Mouse (Mus musculus) neural tube, embryonic 10.5 days (tissue): ENCODE measurements around the gene Tmod1.

Experiments used
- DNase-seq: peaks from one replicate; pipeline ENCODE4 v3.0.0-alpha.2; 2017; ENCODE audit warnings: low spot score; ENCODE audit errors: extremely low spot score

Tmod1 gene

DNA sequence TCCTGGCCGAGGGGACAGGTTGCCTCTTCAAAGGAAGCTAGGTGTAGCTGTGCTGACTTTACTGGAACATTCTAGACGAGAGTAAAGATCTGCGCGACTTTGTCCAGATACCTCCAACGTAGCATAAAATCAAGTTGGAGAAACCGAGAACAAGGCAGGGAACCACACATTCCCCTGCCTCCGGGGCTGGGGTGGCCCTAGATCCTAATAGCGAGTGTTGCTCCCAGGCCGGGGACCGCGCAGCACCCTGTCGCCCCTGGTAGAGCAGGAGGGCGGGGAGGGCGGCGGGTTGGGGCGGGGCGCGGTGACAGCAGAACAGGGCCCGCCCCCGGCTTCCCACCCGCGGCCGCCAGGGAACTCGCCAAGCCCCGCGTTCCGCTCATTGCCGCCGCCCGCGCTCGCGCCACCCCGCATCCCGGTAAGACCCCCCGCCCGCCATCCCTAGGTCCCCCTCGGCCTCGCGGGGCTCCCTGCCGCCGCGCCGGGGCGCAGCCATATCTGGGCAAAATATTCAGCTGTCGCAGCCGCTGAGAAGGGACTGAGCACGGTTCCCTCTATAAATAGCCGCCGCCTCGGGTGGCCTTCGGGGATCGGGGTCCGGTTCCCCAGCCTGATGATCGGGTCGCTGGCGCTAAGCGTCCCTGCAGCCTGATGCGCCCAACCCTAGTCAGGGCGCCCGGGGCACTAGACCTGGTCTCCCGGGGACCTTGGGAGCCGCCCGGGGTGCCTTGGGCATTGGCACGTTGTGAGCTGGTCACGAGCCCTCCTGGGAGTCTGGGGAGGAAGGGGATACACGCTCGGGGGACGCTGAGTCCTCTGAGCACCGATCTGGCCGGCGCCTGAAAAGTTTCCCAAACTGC is at the start of gene Tmod1:
Gene Tmod1, plus strand, starts transcription at position 44 of the 860 bp plus-strand sequence.
- peak; percentile 61 for DNase-seq

DNA sequence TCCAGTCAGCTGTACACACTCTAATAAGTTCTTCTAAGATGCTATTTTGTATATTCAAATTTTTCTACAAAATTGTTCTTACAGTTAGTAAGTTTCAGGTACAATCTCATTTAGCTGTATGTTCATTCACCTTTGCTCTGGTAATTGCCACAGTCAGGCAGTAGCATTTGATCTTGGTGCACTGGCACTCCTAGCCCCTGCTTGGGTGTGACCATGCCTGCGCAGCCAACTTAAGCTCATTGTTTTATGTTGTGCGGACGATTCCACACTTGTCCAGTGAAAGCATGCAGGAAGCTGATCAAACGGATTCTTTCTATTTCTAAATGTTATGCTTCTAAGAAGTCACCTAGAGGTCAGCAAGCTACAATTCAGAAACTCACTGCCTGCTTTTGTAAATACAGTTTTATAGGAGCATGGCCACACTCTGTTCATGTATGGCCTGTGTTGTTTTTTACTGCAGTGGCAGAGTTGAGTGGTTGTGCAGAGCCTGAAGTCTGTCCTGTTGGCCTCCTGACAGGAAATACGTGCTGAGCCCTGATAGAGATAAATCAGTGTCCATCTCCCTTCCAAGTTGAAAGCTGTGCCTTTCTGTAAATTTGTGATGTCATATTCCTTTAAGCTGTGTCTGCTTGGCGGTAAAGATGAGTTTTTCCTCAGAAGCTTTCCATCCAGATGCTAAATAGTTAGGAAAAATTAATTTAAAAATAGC is 48.2 kb upstream of the Tmod1 start:
- no peak for DNase-seq

DNA sequence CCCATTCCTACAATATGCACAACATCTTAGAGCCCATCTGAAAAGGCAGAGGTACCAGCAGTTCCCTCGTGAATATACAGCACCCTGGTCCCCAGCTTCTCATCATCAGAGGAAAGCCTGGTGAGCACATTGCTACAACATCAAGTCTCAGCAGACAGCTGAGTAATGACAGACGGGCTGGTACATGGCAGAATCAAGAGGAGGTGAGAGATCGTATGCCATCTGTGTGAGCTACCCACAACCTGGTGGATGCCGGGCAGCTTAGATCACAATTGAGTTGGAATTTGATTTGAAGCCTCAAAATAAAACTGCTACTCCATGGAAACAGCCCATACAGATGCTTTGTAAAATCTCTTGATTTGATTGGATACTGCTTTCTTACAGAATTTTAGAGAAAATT is 40.2 kb upstream of the Tmod1 start:
- no peak for DNase-seq

DNA sequence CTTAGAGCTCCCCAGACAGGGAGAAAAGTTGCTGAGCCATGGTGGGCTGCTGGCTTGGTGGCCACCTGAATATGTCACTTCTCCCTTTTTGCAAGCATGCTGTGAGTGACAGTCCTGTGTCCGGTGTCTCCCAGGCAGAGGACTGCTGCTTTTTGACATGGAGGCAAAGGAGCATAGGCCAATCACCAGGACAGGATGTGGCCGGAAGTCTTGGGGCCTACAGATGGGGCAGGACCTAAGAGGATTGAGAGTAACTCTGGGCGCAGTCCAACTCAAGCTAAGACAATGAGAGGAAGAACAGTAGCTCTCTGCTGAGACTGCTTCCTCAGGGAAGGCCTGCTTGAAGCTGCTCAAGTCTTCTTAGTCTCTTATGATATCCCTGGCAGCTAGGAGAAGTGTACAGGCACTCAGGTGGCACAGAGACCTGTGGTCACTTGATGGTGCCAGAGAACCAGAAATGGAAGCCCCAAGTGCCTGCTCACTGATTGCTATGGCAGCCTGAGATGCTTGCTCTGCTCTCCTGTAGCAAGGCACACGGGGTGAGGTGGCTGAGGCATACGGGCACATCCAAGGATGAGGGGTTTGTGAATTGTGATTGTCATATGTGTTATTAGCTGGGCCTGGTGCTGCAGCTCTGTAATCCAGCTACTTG is 30.5 kb upstream of the Tmod1 start:
- no peak for DNase-seq

DNA sequence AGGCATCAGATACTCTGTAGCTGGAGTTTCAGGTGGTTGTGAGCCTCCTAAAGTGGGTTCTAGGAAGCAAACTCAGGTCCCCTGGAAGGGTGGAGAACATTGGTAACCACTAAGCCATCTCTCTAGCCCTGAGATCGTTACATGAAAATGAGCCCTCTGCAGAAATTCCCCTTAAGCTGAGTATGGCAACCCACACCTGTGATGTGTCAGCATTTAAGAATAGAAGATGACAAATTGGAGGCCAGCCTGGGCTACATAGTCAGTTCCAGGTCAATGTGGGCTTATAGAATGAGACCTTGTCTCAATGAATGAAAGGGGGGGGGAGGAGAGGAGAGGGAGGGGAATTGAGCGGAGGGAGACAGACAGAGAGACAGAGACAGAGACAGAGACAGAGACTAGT is 27.0 kb upstream of the Tmod1 start:
- no peak for DNase-seq

DNA sequence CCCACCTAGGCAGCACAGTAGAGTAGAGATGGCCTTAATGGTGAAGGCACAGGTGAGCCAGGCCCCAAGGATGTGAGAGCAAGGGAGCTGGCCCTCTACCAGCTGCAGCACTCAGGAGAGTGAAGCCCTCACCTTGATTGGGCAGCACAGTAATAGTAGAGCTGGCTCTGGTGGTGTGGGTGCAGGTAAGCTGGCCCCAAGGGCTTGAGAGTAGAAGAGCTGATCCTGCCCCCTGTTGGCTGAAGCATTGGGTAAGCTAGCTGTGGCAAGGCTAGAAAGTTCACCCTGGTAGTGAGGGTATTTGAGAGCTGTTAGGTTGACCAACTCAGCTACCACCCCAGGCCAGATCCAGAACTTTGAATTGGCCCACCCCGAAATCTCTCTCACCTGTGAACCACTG is 23.1 kb upstream of the Tmod1 start:
- DNase-seq: no peak

DNA sequence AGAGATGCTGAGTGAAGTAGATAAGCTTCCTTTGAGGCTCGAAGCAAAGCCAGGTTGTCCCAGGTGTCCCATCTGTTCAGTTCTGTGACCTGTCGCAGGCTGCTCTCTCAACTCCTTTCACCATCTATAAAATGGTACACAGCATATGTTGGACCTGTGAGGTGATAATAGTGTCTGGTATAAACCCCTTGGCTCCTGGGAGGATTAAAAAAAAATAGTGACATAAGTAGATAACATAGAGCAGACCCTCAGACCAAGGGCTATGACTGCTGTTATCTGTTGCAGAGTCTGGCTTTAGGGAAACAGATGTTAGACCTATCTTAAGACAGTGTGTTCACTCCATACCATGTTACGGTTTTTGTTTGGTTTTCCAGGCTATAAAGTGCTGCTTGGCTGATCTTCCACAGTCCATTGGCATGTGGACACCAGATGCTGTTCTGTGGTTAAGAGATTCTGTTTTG is 15.7 kb upstream of the Tmod1 start:
- DNase-seq: peak; percentile 28

DNA sequence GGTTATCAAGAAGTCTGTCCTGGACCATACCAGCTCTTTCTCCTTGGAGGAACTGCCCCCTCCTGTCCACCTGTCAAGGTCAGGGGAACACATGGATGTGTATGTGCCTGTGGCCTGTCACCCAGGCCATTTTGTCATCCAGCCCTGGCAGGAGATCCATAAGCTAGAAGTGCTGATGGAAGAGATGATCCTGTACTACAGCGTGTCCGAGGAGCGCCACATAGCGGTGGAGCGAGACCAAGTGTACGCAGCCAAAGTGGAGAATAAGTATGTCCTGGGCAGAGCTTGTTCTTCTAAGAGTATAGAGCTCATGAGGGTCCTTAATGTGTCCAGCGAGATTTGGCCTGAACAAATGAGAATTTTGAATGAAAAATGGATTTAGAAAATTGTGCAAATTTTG is 12.8 kb upstream of the Tmod1 start:
- DNase-seq: peak; percentile 44

DNA sequence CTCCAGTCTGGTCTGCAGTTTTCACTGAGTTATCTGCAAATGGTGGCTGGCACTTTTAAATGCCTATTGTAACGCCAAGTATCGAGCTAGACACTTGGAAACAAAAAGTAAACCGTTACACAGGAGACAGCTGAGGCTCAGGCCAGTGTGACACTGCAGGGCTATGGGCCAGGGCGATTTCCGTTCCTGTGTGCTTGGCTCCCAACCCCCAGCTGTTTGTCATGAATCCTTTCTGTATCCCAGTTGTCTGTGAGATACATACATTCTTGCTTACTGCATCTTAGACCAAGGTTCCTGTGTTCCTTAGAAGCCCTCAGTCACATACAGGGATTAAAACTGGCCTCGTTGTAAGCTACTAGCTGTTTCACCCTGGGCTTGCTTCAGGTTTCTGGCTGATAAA is 10.5 kb upstream of the Tmod1 start:
- no peak for DNase-seq

DNA sequence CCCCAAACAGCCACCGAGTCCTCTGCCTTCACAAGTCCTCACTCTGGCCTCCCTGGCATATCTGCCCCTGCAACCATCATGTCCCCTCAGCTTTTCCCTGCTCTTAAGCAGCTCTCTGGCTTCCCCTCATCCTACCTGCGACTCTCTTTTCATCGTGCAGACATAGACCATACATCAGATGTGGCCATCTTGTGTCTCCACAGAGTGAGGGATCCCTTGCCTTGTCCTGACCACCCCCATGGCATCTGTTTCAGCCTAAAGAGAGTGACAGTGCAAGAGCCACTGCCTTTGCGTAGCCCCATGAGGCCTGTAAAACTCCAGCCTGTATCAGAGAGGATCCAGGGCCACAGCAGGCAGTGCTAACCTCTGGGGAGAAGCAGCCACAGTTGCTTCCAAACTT is 10.0 kb upstream of the Tmod1 start:
- no peak for DNase-seq

DNA sequence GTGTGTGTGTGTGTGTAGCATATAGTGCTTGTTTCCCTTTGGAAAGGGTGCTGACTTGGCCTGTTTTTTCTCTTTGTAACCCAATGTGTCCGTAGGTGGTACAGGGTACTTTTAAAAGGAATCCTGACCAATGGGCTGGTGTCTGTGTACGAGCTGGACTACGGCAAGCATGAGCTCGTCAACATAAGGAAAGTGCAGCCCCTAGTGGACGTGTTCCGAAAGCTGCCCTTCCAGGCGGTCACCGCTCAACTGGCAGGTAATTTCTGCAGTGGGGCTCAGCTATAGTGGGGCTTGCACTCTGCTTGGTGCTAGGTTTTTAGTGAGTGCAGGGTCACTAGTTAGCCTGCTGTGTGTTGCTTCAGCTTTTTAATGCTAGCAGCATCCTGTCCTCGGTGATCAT is 9.2 kb upstream of the Tmod1 start:
- peak; percentile 23 for DNase-seq

DNA sequence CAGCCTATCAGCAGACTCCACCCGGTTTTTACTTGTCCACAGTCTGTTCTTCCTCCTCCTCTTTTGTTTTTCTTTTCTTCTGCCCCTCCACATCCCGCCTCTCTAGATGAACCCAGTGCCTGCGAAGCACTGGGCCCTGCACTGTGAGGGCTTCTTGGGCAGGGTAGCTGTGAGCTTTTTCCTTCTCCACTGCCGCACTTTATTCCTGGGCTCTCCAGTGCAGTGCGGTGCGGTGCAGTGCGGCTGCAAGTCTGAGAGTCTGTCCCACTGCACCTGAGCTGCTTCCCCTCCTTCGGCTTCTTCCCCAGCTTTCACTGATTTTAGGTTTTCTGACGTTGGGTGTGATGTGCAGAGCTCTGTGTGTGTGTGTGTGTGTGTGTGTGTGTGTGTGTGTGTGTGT is 6.3 kb upstream of the Tmod1 start:
- DNase-seq: no peak

DNA sequence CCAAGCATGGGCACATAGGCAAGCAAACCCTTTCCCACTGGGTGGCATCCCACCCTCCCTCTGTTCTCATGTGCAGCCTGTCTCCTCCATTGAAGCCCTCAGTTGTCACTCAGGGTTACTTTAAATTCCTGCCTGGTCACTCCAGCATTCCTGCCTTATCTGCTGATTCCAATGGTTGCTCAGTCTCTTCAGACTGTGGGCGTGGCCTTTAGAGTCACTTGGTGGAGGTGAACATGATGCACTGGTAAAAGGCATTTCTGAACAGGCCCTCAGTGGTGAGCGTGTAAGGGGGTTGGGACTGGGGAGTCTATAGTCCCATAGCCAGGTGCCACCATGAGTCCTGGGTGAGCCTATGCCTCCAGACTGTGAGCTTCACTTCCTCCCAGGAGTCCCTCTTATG is 5.5 kb upstream of the Tmod1 start:
- DNase-seq: no peak

DNA sequence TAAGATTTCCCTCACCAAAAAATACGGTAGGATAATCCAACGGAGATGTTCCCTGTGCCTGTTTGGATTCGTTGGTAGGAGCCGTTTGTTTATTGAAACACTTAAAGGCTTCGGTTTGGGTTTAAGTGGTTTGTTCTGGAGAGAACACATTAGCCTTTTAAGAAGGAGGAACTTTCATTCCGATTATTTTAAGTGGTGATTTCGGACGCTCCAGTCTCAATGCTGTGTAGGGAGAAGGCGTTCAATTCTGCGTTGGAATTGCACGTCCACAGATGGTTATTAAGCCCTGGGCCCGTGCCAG is 194 bp upstream of the Tmod1 start:
- DNase-seq: no peak

DNA sequence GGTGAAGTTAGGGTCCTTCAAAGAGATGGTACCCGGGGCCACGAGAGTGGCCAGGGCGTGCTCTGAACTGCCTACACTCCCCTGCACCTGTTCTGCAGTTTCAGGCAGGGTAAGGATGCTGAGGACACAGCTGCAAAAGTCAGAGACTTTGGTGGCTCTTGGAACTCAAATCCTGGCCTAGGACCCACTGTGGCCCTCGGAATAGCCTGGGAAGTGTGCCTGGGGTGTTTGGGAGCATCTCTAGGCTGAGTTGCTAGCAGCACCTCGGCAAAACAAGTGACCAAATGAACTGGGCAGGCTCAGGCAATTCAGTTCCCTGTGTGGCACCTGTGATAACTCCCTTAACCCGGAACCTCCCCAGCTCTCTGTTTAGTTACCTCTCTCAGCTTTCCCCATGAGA is 1.2 kb downstream of the Tmod1 start:
- peak; percentile 27 for DNase-seq

DNA sequence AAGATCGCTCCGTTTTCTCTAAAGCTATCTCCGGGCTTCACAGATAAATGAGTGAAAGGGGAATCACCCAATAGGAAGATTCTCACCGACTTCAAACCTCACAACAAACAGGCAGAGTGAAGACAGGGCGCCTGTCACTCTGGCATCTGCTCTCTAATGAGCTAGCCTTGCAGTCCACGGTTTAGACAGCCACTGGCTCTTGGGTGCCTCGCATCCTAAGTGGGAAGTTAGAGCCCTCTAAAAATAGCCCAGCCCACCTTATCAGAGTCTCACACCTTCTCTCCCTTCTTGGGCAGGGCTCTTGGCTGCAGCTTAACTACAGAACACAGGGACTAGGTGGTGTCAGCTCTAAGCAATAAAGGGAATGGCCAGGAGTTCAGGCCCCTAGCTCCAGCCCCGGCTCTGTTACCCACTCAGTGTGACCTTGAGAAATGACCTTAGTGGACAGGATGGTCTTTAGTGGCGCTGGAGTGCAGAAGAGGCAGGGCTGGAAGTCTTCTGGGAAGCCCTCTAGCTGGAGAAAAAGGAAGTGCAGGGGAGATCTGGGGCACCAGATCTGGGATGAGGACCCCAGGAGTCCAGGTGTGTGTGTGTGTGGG is 2.0 kb downstream of the Tmod1 start:
- DNase-seq: peak; percentile 31

DNA sequence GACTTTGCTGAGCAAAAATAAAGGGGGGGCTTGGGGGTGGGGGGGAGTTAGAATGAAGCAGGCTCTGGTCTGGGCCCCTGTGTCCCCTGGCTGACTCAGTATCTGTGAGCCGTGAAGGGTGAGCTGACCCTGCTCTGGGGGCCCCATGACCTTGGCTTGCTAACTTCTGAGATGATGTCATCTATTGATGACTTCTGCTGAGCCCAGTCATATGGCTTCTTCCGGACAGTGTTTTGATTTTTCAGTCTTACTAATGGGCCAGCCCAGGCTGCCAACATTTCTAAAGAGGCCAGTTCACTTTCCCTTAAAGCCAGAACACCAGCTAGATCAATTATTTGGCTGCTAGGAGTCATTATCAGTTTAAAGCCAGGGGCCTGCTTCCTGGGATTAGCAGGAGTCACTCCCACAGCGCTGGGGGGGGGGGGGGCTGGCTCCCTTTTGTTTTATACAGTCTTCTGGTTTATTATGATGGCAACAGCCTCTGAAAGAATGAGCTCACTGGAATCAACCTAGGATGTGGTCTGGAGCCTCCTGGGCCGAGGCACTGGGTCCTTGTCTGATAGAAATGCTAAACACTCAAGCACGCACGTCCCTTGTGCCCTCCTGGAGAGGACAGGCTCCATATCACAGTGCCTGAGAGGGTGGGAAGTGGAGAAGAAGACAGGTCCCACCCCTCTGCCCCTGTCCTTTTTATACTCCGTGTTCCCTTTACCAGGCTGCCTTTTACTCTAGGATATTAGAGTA is 3.2 kb downstream of the Tmod1 start:
- DNase-seq: no peak

DNA sequence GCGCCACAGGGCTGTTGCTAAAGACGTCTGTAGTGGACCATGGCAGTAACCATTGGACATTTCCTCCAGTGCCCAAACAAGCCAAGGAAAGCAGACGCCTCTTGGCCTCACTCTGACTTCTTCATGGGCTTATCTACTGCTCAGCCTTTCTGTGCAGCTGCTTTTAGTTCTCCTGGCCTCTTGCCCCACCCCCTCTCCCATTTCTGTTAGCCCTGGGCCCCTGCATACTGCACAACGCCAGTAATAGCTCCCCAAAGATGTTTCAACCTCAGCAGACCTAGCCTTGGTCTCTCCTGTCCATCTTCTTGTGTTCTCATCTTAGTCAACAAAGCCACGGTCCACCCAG is 3.7 kb downstream of the Tmod1 start:
- no peak for DNase-seq

DNA sequence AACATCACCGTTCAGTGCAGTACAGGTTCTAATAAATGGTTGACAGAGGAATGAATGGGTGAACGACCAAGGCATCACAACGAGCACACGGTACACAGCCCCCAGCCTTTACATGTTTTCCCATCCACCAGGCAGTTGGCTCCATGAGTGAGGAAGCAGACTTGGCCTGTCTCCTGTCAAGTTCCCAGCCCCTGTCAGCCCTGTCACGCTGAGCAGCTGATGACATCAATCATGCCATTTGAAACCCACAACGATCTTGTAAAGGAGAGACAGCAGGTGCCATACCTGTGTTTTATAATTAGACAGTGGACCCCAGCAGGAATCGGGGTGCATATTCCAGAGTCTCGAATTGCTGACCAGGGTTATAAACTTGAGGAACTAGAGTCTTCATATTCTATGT is 4.6 kb downstream of the Tmod1 start:
- no peak for DNase-seq

DNA sequence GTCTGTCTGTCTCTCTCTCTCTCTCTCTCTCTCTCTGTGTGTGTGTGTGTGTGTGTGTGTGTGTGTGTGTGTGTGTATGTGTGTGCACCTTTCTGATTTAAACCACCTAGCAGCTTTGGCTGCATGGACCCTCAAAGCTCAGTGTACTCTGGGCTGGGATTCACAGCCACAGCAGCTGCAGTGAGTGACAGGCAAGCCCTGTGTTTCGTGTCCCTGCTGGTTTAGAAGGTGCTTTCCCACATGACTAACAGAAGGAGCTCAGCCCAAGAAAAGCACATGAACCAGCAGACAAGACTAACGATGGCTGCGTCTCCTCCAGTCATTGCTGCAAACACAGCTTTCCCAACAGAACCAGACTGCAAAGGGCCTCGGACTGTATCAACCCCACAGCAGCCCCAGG is 9.2 kb downstream of the Tmod1 start:
- DNase-seq: no peak

DNA sequence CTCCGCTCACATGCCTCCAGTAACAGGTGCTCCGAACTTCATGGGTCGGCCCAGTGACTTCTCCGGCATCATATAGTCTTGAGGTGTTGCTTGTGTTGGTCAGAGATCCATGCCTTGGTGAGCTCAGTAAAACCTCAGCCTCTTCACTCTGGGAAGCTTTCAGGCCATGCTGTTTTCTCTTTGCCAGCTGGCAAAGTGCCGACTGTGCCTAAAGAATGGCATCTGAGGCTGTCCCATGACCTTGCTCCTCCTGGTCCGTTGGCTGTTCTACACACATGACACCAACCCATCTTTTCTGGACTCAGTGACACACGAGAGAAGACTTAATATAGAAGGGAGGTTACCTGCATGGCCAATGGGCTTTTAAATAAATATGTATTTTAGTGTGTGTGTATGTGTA is 9.7 kb downstream of the Tmod1 start:
- DNase-seq: no peak
